Mouse (Mus musculus) erythroblast, embryonic 14.5 days (primary cell): ENCODE measurements around the gene Rnf25.

Source experiments
- GATA1 ChIP-seq: IDR thresholded peaks from 2 replicates; pipeline ENCODE4 v1.6.1; 2012; ENCODE audit warnings: low read length, inconsistent platforms, mixed read lengths
- TAL1 ChIP-seq: IDR thresholded peaks from 3 replicates; pipeline ENCODE4 v1.6.1; 2012; ENCODE audit warnings: low read length, inconsistent platforms, mixed read lengths

DNA sequence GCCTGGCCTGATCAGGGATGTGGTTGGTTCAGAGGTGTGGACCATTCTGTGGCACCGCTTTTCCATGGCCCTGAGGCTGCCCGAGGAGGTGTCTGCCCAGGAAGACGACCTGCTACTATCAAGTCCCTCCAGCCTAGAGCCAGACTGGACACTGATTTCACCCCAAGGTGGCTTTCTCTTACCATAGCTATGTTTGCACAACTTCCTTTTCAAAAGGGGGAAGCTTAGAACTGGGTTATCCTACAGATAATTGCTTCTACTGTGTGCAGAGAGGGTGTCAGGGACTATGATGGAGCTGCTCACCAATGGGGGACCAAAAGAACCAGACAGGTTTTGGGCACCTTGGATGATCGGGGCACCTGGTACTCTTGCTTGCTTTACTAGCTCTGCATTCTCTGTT, 31.5 kb upstream of the Rnf25 start:
- TF ChIP-seq TAL1 (no peak), GATA1 (no peak)
